Mouse (Mus musculus): ENCODE results near the gene Dzip1. TPM values are rescaled to one million over a fixed set of nuclear protein-coding genes. Genes with fewer than 3 reads are reported as not detected.

The Dzip1 gene
- polyA plus RNA-seq, 1 experiment = 0.34 TPM

DNA sequence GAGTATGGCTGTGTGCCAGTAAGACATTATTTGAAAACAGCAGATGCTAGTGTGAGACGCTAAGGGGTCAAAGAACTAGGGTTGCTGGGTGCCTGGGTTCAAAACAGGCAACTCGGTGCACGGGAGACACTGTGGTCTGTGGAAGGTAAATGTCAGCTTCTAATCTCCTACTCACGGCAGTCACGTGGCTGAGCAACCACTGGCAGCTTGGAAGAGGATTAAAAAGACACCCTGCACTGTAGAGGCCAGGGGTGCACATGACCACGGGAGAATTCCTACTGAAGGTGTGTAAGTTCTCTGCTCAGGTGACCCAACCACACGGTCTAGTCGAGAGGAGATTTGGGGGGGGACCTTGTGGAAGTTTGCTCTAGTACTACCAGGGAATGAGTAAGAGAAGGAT is 17.7 kb downstream of the Dzip1 start:
- 0 out of 2 replicates have a peak, but pooled peaks cover 2% of the 10 kb centered on the region for H3K4me1 ChIP-seq (ENCODE audit: control insufficient read depth, insufficient read depth, low read length)
- H3K27ac ChIP-seq (ENCODE audit: insufficient read depth, low read depth, low read length) = no peak overlapping the region
- no peak for TF ChIP-seq CTCF (IDR thresholded peaks at IDR 0.05; ENCODE audit: low read depth, low read length)
- TF ChIP-seq POLR2A (IDR thresholded peaks at IDR 0.05; ENCODE audit: borderline replicate concordance, low read depth, low read length) = no peak
- no peak overlapping the region for H3K4me3 ChIP-seq (ENCODE audit: insufficient read depth, low read length)

DNA sequence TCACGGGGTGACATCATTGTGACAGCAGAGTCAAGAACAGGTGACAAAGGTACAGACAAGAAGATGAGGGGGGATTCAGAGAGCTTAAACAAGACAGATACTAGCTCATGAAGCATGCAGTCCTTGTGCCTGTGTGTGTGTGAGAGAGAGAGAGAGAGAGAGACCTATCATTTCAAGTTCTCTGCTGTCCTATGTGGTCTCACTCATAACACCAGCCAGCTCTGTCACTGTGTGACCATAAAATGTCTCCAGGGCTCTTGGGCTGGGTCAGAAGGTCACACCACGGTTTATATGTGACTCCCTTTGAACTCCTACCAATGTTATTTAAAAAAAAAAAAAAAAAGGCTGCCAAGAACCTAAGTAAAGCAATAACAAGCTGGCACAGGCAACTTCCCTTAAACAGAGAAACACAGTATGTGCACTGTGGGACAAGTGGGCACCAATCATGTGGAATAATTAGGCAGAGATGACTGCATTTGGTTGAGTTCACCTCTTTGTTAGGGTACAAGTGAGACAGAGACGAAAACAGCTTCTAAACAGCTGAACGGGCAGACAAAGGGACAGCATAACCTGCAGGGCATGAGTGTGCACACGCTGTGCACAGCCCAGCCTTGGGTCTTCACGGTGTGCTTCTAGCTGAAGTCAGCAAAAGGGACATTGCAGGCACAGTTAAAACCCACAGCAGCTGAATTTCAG is 21.2 kb downstream of the Dzip1 start:
- TF ChIP-seq POLR2A (IDR thresholded peaks at IDR 0.05; ENCODE audit: borderline replicate concordance, low read depth, low read length) = no peak
- TF ChIP-seq CTCF (IDR thresholded peaks at IDR 0.05; ENCODE audit: low read depth, low read length) = no peak
- Histone ChIP-seq H3K4me1 (ENCODE audit: control insufficient read depth, insufficient read depth, low read length) (0 out of 2 replicates have a peak, but pooled peaks cover 2% of the 10 kb centered on the region), H3K27ac (ENCODE audit: insufficient read depth, low read depth, low read length) (no peak overlapping the region), H3K4me3 (ENCODE audit: insufficient read depth, low read length) (no peak overlapping the region)

DNA sequence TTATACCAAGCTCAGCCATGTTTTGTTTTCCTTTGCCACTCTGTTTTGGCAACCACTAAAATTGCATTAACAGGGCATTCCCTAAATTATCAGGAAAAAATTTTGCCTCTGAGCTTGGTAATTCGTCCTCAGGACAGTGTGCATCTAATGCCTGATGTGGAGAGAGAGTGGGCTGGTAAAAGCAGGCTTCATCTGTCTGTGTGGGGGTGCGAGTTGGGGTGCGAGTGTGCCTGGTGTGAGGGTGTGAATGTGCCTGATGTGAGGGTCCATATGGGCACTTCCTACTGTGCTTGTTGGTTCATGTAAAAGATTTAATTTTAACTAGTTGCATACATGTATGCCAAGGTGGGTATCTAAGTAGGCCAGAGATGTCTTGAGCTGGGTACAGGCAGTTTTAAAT is 21.9 kb downstream of the Dzip1 start:
- TF ChIP-seq CTCF (IDR thresholded peaks at IDR 0.05; ENCODE audit: low read depth, low read length) = no peak
- TF ChIP-seq POLR2A (IDR thresholded peaks at IDR 0.05; ENCODE audit: borderline replicate concordance, low read depth, low read length) = no peak
- 0 out of 2 replicates have a peak, but pooled peaks cover 2% of the 10 kb centered on the region for H3K4me1 ChIP-seq (ENCODE audit: control insufficient read depth, insufficient read depth, low read length)
- no peak overlapping the region for H3K4me3 ChIP-seq (ENCODE audit: insufficient read depth, low read length)
- no peak overlapping the region for H3K27ac ChIP-seq (ENCODE audit: insufficient read depth, low read depth, low read length)

DNA sequence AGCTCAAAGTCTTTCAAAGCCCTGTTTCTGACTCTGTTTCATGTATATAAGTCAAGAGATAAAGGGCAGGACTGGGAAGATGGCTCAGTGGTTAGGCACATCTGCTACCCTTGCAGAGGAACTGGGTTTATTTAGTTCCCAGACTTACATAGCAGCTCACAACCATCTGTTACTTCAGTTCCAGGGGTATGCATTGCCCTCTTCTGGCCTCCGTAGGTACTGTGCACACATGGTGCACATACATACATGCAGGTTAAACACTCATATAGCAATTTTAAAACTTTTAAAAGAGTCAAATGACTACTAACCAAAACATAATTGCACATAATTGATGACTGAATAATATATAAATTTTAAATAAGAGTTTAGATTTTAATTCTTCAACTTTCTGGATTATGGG is 24.3 kb downstream of the Dzip1 start:
- TF ChIP-seq POLR2A (IDR thresholded peaks at IDR 0.05; ENCODE audit: borderline replicate concordance, low read depth, low read length) (no peak), CTCF (IDR thresholded peaks at IDR 0.05; ENCODE audit: low read depth, low read length) (no peak)
- Histone ChIP-seq H3K4me3 (ENCODE audit: insufficient read depth, low read length) (no peak overlapping the region), H3K27ac (ENCODE audit: insufficient read depth, low read depth, low read length) (no peak overlapping the region), H3K4me1 (ENCODE audit: control insufficient read depth, insufficient read depth, low read length) (0 out of 2 replicates have a peak, but pooled peaks cover 2% of the 10 kb centered on the region)

DNA sequence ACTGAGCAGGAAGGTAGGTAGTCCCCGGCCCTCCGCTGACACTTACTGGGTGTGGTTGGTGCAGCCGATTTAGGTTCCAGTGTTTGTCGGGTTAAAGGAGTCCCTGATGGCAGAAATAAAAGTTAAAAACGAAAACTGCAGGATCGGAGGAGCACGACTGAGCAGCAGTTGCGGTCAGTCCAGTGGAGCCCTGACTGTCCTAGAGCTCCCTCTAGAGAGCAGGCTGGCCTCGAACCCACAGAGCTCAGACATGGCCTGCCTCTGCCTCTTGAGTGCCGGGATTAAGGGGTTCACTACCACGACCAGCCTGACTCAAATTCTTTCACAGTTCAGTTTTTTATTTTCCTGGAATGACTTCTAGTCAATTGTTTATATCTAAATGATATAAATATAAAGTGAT is 25.3 kb downstream of the Dzip1 start:
- Histone ChIP-seq H3K27ac (ENCODE audit: insufficient read depth, low read depth, low read length) (no peak overlapping the region), H3K4me1 (ENCODE audit: control insufficient read depth, insufficient read depth, low read length) (0 out of 2 replicates have a peak, but pooled peaks cover 2% of the 10 kb centered on the region)
- no peak for TF ChIP-seq POLR2A (IDR thresholded peaks at IDR 0.05; ENCODE audit: borderline replicate concordance, low read depth, low read length)
- TF ChIP-seq CTCF (IDR thresholded peaks at IDR 0.05; ENCODE audit: low read depth, low read length) = no peak

DNA sequence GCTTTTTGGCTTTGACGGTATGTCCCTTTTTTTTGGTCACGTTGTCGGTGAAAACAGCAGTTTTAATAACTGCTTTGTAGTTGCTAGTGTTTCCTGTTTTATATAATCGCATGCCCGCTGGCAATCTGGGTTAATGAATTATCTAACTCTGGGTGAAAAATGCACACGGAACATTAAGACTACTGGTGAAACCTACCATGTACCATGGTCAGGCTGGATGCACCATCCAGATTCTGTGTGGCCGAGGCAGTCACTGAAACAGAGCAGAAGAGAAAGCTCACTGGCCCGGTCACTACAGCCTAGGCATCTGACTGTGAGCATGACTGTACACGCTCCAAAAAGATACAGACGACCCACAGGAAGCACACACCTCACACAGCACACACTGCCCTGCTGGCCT is 29.6 kb downstream of the Dzip1 start:
- H3K27ac ChIP-seq (ENCODE audit: insufficient read depth, low read depth, low read length) = no peak overlapping the region
- no peaks in the 10 kb centered on the region for H3K4me1 ChIP-seq (ENCODE audit: control insufficient read depth, insufficient read depth, low read length)
- H3K4me3 ChIP-seq (ENCODE audit: insufficient read depth, low read length) = no peak overlapping the region
- TF ChIP-seq CTCF (IDR thresholded peaks at IDR 0.05; ENCODE audit: low read depth, low read length) (no peak), POLR2A (IDR thresholded peaks at IDR 0.05; ENCODE audit: borderline replicate concordance, low read depth, low read length) (no peak)

More for the DNA sequence above, 25.3 kb downstream of the Dzip1 start:
- no peak overlapping the region for H3K4me3 ChIP-seq (ENCODE audit: insufficient read depth, low read length)

DNA sequence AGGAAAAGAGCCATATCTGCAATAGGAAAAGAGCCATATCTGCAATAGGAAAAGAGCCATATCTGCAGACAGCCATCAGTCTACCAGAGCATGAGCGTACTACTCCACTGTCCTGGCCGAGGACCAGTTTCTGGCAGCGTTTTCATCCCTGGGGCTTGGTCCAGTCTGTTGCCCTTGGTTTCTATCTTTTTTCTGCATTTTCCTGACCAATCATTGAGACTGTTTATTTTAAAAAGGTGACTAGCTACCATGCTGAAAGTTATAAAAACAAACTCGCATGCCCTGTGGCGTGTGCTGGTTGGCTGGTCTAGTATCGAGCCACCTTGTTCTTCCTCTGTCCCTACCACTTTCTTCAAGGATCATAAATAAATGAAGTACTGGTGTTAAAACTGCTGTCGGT is 30.0 kb downstream of the Dzip1 start:
- Histone ChIP-seq H3K4me1 (ENCODE audit: control insufficient read depth, insufficient read depth, low read length) (no peaks in the 10 kb centered on the region), H3K4me3 (ENCODE audit: insufficient read depth, low read length) (no peak overlapping the region), H3K27ac (ENCODE audit: insufficient read depth, low read depth, low read length) (no peak overlapping the region)
- TF ChIP-seq POLR2A (IDR thresholded peaks at IDR 0.05; ENCODE audit: borderline replicate concordance, low read depth, low read length) (no peak), CTCF (IDR thresholded peaks at IDR 0.05; ENCODE audit: low read depth, low read length) (no peak)

DNA sequence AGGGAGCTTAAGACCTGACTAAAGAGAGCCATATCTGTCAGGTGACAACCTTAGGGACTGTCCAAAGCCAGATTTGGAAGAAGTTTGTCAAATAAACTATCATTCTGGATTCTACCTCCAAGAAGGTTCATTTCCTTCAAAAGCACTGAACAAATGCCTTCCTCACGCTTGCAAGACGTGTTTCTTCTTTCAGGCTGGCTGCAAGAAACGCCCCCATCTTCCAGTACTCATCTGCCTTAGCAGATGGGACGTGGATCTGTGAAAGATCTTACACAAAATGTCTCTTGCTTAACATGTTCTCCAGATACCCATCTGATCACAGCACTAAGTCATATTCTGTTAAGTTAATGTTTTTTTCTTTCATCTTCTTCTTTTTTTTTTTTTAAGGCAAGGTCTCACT is 35.2 kb downstream of the Dzip1 start:
- TF ChIP-seq POLR2A (IDR thresholded peaks at IDR 0.05; ENCODE audit: borderline replicate concordance, low read depth, low read length) (no peak), CTCF (IDR thresholded peaks at IDR 0.05; ENCODE audit: low read depth, low read length) (no peak)

DNA sequence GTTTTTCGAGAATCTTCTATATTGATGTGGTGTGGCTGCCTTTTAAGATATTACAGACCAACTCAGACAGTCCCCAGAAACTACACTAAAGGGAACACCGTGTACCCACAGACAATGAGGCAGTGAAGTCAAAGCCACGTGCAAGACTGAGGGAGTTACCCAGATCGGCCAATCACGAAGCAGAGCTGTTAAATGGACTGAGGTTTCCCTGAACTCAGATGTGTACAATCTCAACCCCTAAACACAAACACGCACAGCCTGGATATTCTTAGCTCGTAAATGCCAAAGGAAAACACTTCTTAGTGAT is 41.1 kb downstream of the Dzip1 start:
- no peak overlapping the region for H3K4me3 ChIP-seq (ENCODE audit: insufficient read depth, low read length)
- TF ChIP-seq CTCF (IDR thresholded peaks at IDR 0.05; ENCODE audit: low read depth, low read length) = no peak
- no peak for TF ChIP-seq POLR2A (IDR thresholded peaks at IDR 0.05; ENCODE audit: borderline replicate concordance, low read depth, low read length)
- H3K4me1 ChIP-seq (ENCODE audit: control insufficient read depth, insufficient read depth, low read length) = no peaks in the 10 kb centered on the region
- H3K27ac ChIP-seq (ENCODE audit: insufficient read depth, low read depth, low read length) = no peak overlapping the region

More for the DNA sequence above, 35.2 kb downstream of the Dzip1 start:
- no peaks in the 10 kb centered on the region for H3K4me1 ChIP-seq (ENCODE audit: control insufficient read depth, insufficient read depth, low read length)
- H3K4me3 ChIP-seq (ENCODE audit: insufficient read depth, low read length) = no peak overlapping the region
- H3K27ac ChIP-seq (ENCODE audit: insufficient read depth, low read depth, low read length) = no peak overlapping the region

DNA sequence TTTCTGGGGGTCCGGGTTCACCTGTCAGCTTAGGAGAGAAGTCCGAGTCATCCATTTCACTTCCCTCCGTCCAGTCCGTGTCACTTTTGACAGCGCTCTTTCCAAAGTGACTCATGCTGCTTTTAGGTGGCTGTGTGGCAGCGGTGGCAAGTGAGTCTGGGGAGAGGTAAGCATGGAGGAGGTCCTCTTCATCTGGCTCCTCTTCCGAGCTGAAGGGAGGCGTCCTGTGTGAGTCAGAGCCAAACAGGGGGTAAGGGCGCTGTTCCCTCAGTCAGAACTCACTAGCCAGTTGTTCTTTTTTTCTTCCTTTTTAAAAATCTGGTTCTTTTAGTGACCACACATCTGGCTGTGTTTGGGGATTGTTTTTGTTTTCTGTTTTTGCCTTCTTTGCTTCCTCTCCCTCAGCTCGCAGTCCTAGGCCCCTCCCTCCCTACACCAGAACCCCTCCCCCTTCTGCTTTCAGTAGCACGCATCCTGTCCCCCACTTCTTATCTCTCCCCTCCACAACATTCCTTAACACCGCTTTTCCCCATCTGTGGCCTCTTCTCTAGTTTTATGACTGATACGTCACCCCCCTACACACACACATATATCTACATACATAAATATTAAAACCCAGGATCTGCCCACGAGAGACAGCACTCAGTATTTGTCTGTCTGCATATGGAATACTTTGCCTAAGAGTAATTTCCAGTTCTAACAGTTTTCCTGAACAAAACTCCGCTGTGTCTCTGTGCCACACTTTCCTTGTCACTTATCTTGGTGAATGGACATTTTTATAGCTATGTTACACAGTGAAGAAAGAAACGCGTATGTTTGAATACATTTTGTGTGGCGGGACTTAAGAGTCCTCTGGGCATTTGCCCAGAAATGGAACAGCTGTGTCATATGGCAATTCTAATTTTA is 41.7 kb downstream of the Dzip1 start:
- Histone ChIP-seq H3K4me3 (ENCODE audit: insufficient read depth, low read length) (no peak overlapping the region), H3K4me1 (ENCODE audit: control insufficient read depth, insufficient read depth, low read length) (no peaks in the 10 kb centered on the region), H3K27ac (ENCODE audit: insufficient read depth, low read depth, low read length) (no peak overlapping the region)
- TF ChIP-seq CTCF (IDR thresholded peaks at IDR 0.05; ENCODE audit: low read depth, low read length) (no peak), POLR2A (IDR thresholded peaks at IDR 0.05; ENCODE audit: borderline replicate concordance, low read depth, low read length) (no peak)

Measured in bone marrow macrophage, adult 2 months (primary cell).